ENCODE assay signal across 8 mouse cellular contexts in genomic region chr9:8003301-8004271, GRCm38 (mm10). TPM values are rescaled to one million over a fixed set of nuclear protein-coding genes. Genes with fewer than 3 reads are reported as not detected.
DNase-seq lines count a peak whose midpoint lies in the region; ATAC-seq and TF ChIP-seq lines count a peak whose summit lies in the region.

No protein-coding gene starts in this region.

- peaks cover 43% of the 10 kb centered on the region for H3K79me3 ChIP-seq in C2C12 (ENCODE audit: low read depth)

- peaks cover 57% of the 10 kb centered on the region for H3K79me2 ChIP-seq in C2C12 (ENCODE audit: control insufficient read depth, insufficient read depth)

- H3K9me3 ChIP-seq in forebrain, embryonic 10.5 days, result no peaks in the 10 kb centered on the region
- H3K9me3 ChIP-seq in heart, embryonic 14.5 days (ENCODE audit: control insufficient read depth, low read length), result no peaks in the 10 kb centered on the region
- no peaks in the 10 kb centered on the region for H3K9me3 ChIP-seq in liver, embryonic 15.5 days (replicated peaks)
- no peaks in the 10 kb centered on the region for H3K9me3 ChIP-seq in neural tube, embryonic 15.5 days (replicated peaks)

- peak; percentile 53 for ATAC-seq in heart, embryonic 14.5 days (ENCODE audit: insufficient number of reproducible peaks, insufficient read depth, low FRiP score, low read depth)
- ATAC-seq in liver, embryonic 15.5 days (ENCODE audit: insufficient read depth), result peak; percentile 60
- ATAC-seq in neural tube, embryonic 15.5 days (ENCODE audit: low FRiP score), result peak; percentile 71

- H3K27ac ChIP-seq in forebrain, embryonic 10.5 days, result peak overlapping the region; percentile 99
- H3K27ac ChIP-seq in heart, embryonic 14.5 days (replicated peaks in 1 of 2; ENCODE audit: control insufficient read depth in 1 of 2, insufficient read depth in 1 of 2, low read depth in 2 of 2, low read length in 2 of 2), result peak overlapping the region; percentile 96 to 98
- H3K27ac ChIP-seq in liver, embryonic 15.5 days (replicated peaks), result peak overlapping the region; percentile 65
- peak overlapping the region; percentile 87 for H3K27ac ChIP-seq in neural tube, embryonic 15.5 days (replicated peaks)

- H3K27me3 ChIP-seq in C2C12 (ENCODE audit: control insufficient read depth, insufficient read depth, insufficient read length), result no peaks in the 10 kb centered on the region
- no peaks in the 10 kb centered on the region for H3K27me3 ChIP-seq in forebrain, embryonic 10.5 days (ENCODE audit: poor library complexity, severe bottlenecking)
- no peaks in the 10 kb centered on the region for H3K27me3 ChIP-seq in heart, embryonic 14.5 days (ENCODE audit: control insufficient read depth, insufficient read depth, low read length)
- H3K27me3 ChIP-seq in liver, embryonic 15.5 days, result peaks cover 92% of the 10 kb centered on the region
- no peaks in the 10 kb centered on the region for H3K27me3 ChIP-seq in neural tube, embryonic 15.5 days (replicated peaks)

- TF ChIP-seq CTCF in C2C12 (IDR thresholded peaks at IDR 0.05; ENCODE audit: control insufficient read depth, insufficient read depth, insufficient read length), result no peak

- H3K36me3 ChIP-seq in C2C12 (ENCODE audit: control insufficient read depth, insufficient read depth), result peaks cover 30% of the 10 kb centered on the region
- peaks cover 30% of the 10 kb centered on the region for H3K36me3 ChIP-seq in forebrain, embryonic 10.5 days (replicated peaks)
- H3K36me3 ChIP-seq in heart, embryonic 14.5 days (ENCODE audit: control insufficient read depth, insufficient read depth, low read length), result peaks cover 29% of the 10 kb centered on the region
- H3K36me3 ChIP-seq in liver, embryonic 15.5 days (replicated peaks), result 0 out of 2 replicates have a peak, but pooled peaks cover 5% of the 10 kb centered on the region
- H3K36me3 ChIP-seq in neural tube, embryonic 15.5 days, result no peaks in the 10 kb centered on the region

- H3K4me2 ChIP-seq in heart, embryonic 14.5 days (ENCODE audit: low read length), result peak overlapping the region; percentile 75
- peak overlapping the region; percentile 59 for H3K4me2 ChIP-seq in liver, embryonic 15.5 days
- H3K4me2 ChIP-seq in neural tube, embryonic 15.5 days, result peak overlapping the region; percentile 94

- DNase-seq in adrenal gland, postnatal 4 days (ENCODE audit: low spot score in 2 of 2), result peak; percentile 39 to 50
- peak; percentile 77 for DNase-seq in forebrain, embryonic 10.5 days (ENCODE audit: extremely low spot score, low spot score)
- DNase-seq in kidney, postnatal 10 days, result peak; percentile 83
- peak; percentile 70 for DNase-seq in urinary bladder, adult 2 months (ENCODE audit: low spot score)

- H3K4me3 ChIP-seq in C2C12 (ENCODE audit: insufficient read depth, poor library complexity, severe bottlenecking), result peak overlapping the region; percentile 71
- peak overlapping the region; percentile 93 for H3K4me3 ChIP-seq in forebrain, embryonic 10.5 days
- H3K4me3 ChIP-seq in heart, embryonic 14.5 days (ENCODE audit: control insufficient read depth in 1 of 2, insufficient read depth in 1 of 2, low read depth in 1 of 2, low read length in 2 of 2), result peak overlapping the region; percentile 89 to 96
- H3K4me3 ChIP-seq in liver, embryonic 15.5 days (replicated peaks), result peak overlapping the region; percentile 57
- peak overlapping the region; percentile 75 for H3K4me3 ChIP-seq in neural tube, embryonic 15.5 days (replicated peaks)

- peak overlapping the region; percentile 99 for H3K9ac ChIP-seq in heart, embryonic 14.5 days (ENCODE audit: low read length)
- H3K9ac ChIP-seq in liver, embryonic 15.5 days, result peak overlapping the region; percentile 31; the same call in 1 of the 2 replicates
- peak overlapping the region; percentile 64 for H3K9ac ChIP-seq in neural tube, embryonic 15.5 days (replicated peaks)

- WGBS in forebrain, embryonic 10.5 days, result under 1% methylated on average over 82 of the region's 82 CpGs
- 1% methylated on average over 70 of the region's 82 CpGs for WGBS in heart, embryonic 14.5 days
- under 1% methylated on average over 72 of the region's 82 CpGs for WGBS in liver, embryonic 15.5 days (ENCODE audit: insufficient replicate concordance)
- under 1% methylated on average over 78 of the region's 82 CpGs for WGBS in neural tube, embryonic 15.5 days

- peak overlapping the region; percentile 88 for H3ac ChIP-seq in C2C12 (ENCODE audit: control insufficient read depth, insufficient read length, low read depth)

- H3K4me1 ChIP-seq in forebrain, embryonic 10.5 days, result peaks cover 48% of the 10 kb centered on the region
- H3K4me1 ChIP-seq in heart, embryonic 14.5 days (ENCODE audit: control insufficient read depth in 2 of 2, insufficient read depth in 2 of 2, low read length in 2 of 2), result peaks cover 2 to 24% of the 10 kb centered on the region in 2 experiments; a peak in 3 of 4 replicates
- 0 out of 2 replicates have a peak, but pooled peaks cover 6% of the 10 kb centered on the region for H3K4me1 ChIP-seq in liver, embryonic 15.5 days (replicated peaks)
- H3K4me1 ChIP-seq in neural tube, embryonic 15.5 days, result peaks cover 23% of the 10 kb centered on the region

TF ChIP-seq in C2C12, 6 proteins besides CTCF, POLR2A, EP300 and RAD21:
- TF ChIP-seq CEBPB (IDR thresholded peaks at IDR 0.05; ENCODE audit: low read depth) (no peak), MYOG (IDR thresholded peaks at IDR 0.05; ENCODE audit: control insufficient read depth, extremely low read depth, insufficient read length) (no peak)

RNA-seq across cellular contexts. Expression of gene Yap1, which starts 0.8 kb away (rescaled TPM):
- 39.7 TPM for polyA plus RNA-seq in C2C12 (2012; fragmentation: generic; extraction: Trizol)
- 10 to 100 TPM; 96.3 to 98.0 TPM for total RNA-seq in adrenal gland, postnatal 4 days (2021)
- polyA plus RNA-seq in forebrain, embryonic 10.5 days (2016; fragmentation: Nextera tagmentation; extraction: Ambion mirVana), result 34.5 and 36.8 TPM in 2 replicates
- polyA plus RNA-seq in heart, embryonic 14.5 days (2014; fragmentation: Nextera tagmentation; extraction: Ambion mirVana), result 22.0 and 24.3 TPM in 2 replicates
- 3.2 and 3.7 TPM in 2 replicates for polyA plus RNA-seq in liver, embryonic 15.5 days (2015; fragmentation: Nextera tagmentation; extraction: Ambion mirVana)
- polyA plus RNA-seq in neural tube, embryonic 15.5 days (2015; fragmentation: Nextera tagmentation; extraction: Ambion mirVana), result 6.8 and 12.1 TPM in 2 replicates
- polyA plus RNA-seq in urinary bladder, adult 2 months (2012; rRNA removed), result 47.6 and 77.0 TPM in 2 replicates

RNA-seq across cellular contexts. Expression of gene Cfap300, which starts 39.0 kb away (rescaled TPM):
- polyA plus RNA-seq in C2C12 (2012; fragmentation: generic; extraction: Trizol), result 0.85 TPM
- 1 to 10 TPM; 6.0 to 6.6 TPM for total RNA-seq in adrenal gland, postnatal 4 days (2021)
- 18.5 and 19.4 TPM in 2 replicates for polyA plus RNA-seq in forebrain, embryonic 10.5 days (2016; fragmentation: Nextera tagmentation; extraction: Ambion mirVana)
- polyA plus RNA-seq in heart, embryonic 14.5 days (2014; fragmentation: Nextera tagmentation; extraction: Ambion mirVana), result 7.0 and 7.6 TPM in 2 replicates
- polyA plus RNA-seq in liver, embryonic 15.5 days (2015; fragmentation: Nextera tagmentation; extraction: Ambion mirVana), result 0.84 and 0.88 TPM in 2 replicates
- 13.9 and 14.6 TPM in 2 replicates for polyA plus RNA-seq in neural tube, embryonic 15.5 days (2015; fragmentation: Nextera tagmentation; extraction: Ambion mirVana)
- 3.0 and 3.7 TPM in 2 replicates for polyA plus RNA-seq in urinary bladder, adult 2 months (2012; rRNA removed)

Comparison
In these comparisons a context has a peak if more than half of its experiments do, and no peak if none do; other contexts are left out.
1. Peak in every context shown above with its lines: DNase-seq, ATAC-seq, H3K4me3 ChIP-seq and H3K27ac ChIP-seq.
2. H3K9ac ChIP-seq: peak in every context shown above with its lines; median percentile 99 in heart, embryonic 14.5 days; 64 in neural tube, embryonic 15.5 days; 31 in liver, embryonic 15.5 days.